Comparison of ENCODE assay signal across 8 mouse cellular contexts in the genomic region with DNA sequence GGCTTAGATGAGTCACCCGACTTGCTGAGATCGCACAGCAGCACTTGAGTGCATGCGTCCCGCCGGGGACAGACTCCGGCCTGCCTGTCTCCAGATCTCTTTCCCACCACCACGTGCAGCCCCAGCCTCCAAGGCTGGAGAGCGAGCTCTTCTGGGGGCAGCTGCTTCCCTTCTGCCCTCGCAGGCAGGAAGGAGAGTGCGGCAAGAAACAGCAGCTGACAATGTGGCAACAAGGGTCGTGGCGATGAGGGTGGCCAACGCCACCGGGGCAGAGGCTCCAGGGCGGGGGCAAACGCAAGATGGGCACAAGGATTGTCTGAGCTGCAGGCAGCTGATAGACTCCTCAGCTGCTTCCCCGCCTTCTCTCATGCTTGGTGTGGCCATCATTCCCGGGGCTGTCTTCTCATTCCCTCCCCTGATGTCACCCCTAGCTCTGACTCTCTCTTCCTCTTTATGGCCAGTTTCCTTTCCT. TPM values are rescaled to one million over a fixed set of nuclear protein-coding genes. Genes with fewer than 3 reads are reported as not detected.
DNase-seq lines count a peak whose midpoint lies in the region; ATAC-seq and TF ChIP-seq lines count a peak whose summit lies in the region.

No protein-coding gene starts in this region.

- peak overlapping the region; percentile 90 for H3K27ac ChIP-seq in kidney, postnatal 0 days
- peak overlapping the region; percentile 100 for H3K27ac ChIP-seq in heart, embryonic 16.5 days (ENCODE audit: low read length)
- peak overlapping the region; percentile 99 for H3K27ac ChIP-seq in liver, postnatal 0 days (ENCODE audit: low read depth)

- no peak for ATAC-seq in kidney, postnatal 0 days (replicated peaks; ENCODE audit: low FRiP score, low read depth)
- no peak for ATAC-seq in heart, embryonic 16.5 days (replicated peaks; ENCODE audit: extremely low read depth, insufficient read depth, low FRiP score)
- ATAC-seq in liver, postnatal 0 days = peak; percentile 63

- H3K36me3 ChIP-seq in kidney, postnatal 0 days (ENCODE audit: insufficient read depth, low read length) = no peaks in the 10 kb centered on the region
- H3K36me3 ChIP-seq in heart, embryonic 16.5 days (ENCODE audit: control insufficient read depth, insufficient read depth) = no peaks in the 10 kb centered on the region
- H3K36me3 ChIP-seq in liver, postnatal 0 days (replicated peaks; ENCODE audit: insufficient read depth, low read length) = 0 out of 2 replicates have a peak, but pooled peaks cover 3% of the 10 kb centered on the region

- H3K4me1 ChIP-seq in kidney, postnatal 0 days (replicated peaks; ENCODE audit: insufficient read depth, low read length) = peaks cover 34% of the 10 kb centered on the region
- H3K4me1 ChIP-seq in heart, embryonic 16.5 days (ENCODE audit: control insufficient read depth, insufficient read depth, low read length) = peaks cover 70% of the 10 kb centered on the region
- peaks cover 70% of the 10 kb centered on the region for H3K4me1 ChIP-seq in liver, postnatal 0 days (ENCODE audit: insufficient read depth)

- no peak overlapping the region for H3K4me2 ChIP-seq in kidney, postnatal 0 days (ENCODE audit: low read length)
- 0 out of 2 replicates have a peak overlapping the region, but pooled peaks have one; percentile 1 for H3K4me2 ChIP-seq in heart, embryonic 16.5 days (ENCODE audit: low read depth, low read length)
- H3K4me2 ChIP-seq in liver, postnatal 0 days (ENCODE audit: low read depth, low read length) = peak overlapping the region; percentile 79

- peak; percentile 77 for TF ChIP-seq EP300 in liver, postnatal 0 days (IDR thresholded peaks at IDR 0.05; ENCODE audit: low read depth)

- no peak overlapping the region for H3K4me3 ChIP-seq in kidney, postnatal 0 days (replicated peaks; ENCODE audit: low read depth, low read length)
- no peak overlapping the region for H3K4me3 ChIP-seq in heart, embryonic 16.5 days (ENCODE audit: low read length)
- peak overlapping the region; percentile 9; the same call in 1 of the 2 replicates for H3K4me3 ChIP-seq in liver, postnatal 0 days (ENCODE audit: low read depth, low read length)

- no peaks in the 10 kb centered on the region for H3K9me3 ChIP-seq in kidney, postnatal 0 days (replicated peaks; ENCODE audit: low read length)
- no peaks in the 10 kb centered on the region for H3K9me3 ChIP-seq in heart, embryonic 16.5 days (replicated peaks; ENCODE audit: control insufficient read depth, low read length)
- no peaks in the 10 kb centered on the region for H3K9me3 ChIP-seq in liver, postnatal 0 days (ENCODE audit: low read length)

- TF ChIP-seq CTCF in kidney, postnatal 0 days (IDR thresholded peaks at IDR 0.05; ENCODE audit: low read depth) = no peak
- TF ChIP-seq CTCF in liver, postnatal 0 days (IDR thresholded peaks at IDR 0.05; ENCODE audit: low read depth) = no peak

- DNase-seq in kidney, postnatal 0 days (ENCODE audit: low spot score) = peak; percentile 42
- DNase-seq in kidney, postnatal 25 days = no peak
- DNase-seq in brain, adult 2 months (ENCODE audit: low read depth, low spot score) = peak; percentile 14
- DNase-seq in liver, postnatal 0 days = peak; percentile 70
- DNase-seq in thymus, postnatal 36 days = peak; percentile 61 to 73
- DNase-seq in cerebellum, postnatal 25 days = no peak
- no peak for DNase-seq in layer of hippocampus, adult 9-10 months (ENCODE audit: low spot score)

- H3K27me3 ChIP-seq in kidney, postnatal 0 days (ENCODE audit: insufficient read depth, low read length) = no peaks in the 10 kb centered on the region
- no peaks in the 10 kb centered on the region for H3K27me3 ChIP-seq in heart, embryonic 16.5 days (ENCODE audit: control insufficient read depth, insufficient read depth, low read length)
- H3K27me3 ChIP-seq in liver, postnatal 0 days (ENCODE audit: insufficient read depth, low read length) = no peaks in the 10 kb centered on the region

- 57% methylated on average over 18 of the region's 18 CpGs for WGBS in kidney, postnatal 0 days
- WGBS in heart, embryonic 16.5 days = 27% methylated on average over 18 of the region's 18 CpGs
- 13% methylated on average over 18 of the region's 18 CpGs for WGBS in liver, postnatal 0 days (ENCODE audit: insufficient replicate concordance)

- no peak overlapping the region for H3K9ac ChIP-seq in kidney, postnatal 0 days (ENCODE audit: low read depth, low read length)
- peak overlapping the region; percentile 55 for H3K9ac ChIP-seq in heart, embryonic 16.5 days (ENCODE audit: low read length)
- H3K9ac ChIP-seq in liver, postnatal 0 days (replicated peaks) = peak overlapping the region; percentile 84

RNA-seq across cellular contexts. Expression of a gene that starts 18.4 kb away (rescaled TPM):
- 199 and 202 TPM in 2 replicates for polyA plus RNA-seq in kidney, postnatal 0 days (2015; fragmentation: Nextera tagmentation; extraction: Ambion mirVana)
- 412 and 420 TPM in 2 replicates for polyA plus RNA-seq in heart, embryonic 16.5 days (2015; fragmentation: Nextera tagmentation; extraction: Ambion mirVana)
- polyA plus RNA-seq in liver, postnatal 0 days (2015; fragmentation: Nextera tagmentation; extraction: Ambion mirVana) = 249 and 250 TPM in 2 replicates

RNA-seq across cellular contexts. Expression of a gene that starts 21.2 kb away (rescaled TPM):
- 21.4 and 24.9 TPM in 2 replicates for polyA plus RNA-seq in kidney, postnatal 0 days (2015; fragmentation: Nextera tagmentation; extraction: Ambion mirVana)
- 20.3 and 20.8 TPM in 2 replicates for polyA plus RNA-seq in heart, embryonic 16.5 days (2015; fragmentation: Nextera tagmentation; extraction: Ambion mirVana)
- polyA plus RNA-seq in liver, postnatal 0 days (2015; fragmentation: Nextera tagmentation; extraction: Ambion mirVana) = 6.5 and 8.1 TPM in 2 replicates

Comparison
In these comparisons a context has a peak if more than half of its experiments do, and no peak if none do; other contexts are left out.
1. DNase-seq: peak in kidney, postnatal 0 days (single experiment), brain, adult 2 months (single experiment), liver, postnatal 0 days (single experiment) and thymus, postnatal 36 days (2 of 2); none in kidney, postnatal 25 days (0 of 2), cerebellum, postnatal 25 days (0 of 2) and layer of hippocampus, adult 9-10 months (single experiment).
2. Peak in every context shown above with its lines, with median percentiles within 50 percentile points of each other: H3K27ac ChIP-seq.